Mouse (Mus musculus) brown adipose tissue, adult 24 weeks (tissue): ENCODE measurements around the gene Gpr87. TPM values are rescaled to one million over a fixed set of nuclear protein-coding genes. Genes with fewer than 3 reads are reported as not detected.

Source experiments
- H3K27ac ChIP-seq: fragments of 200-500 bp; replicated peaks from 2 replicates; pipeline ENCODE4 v1.5.1; 2012; ENCODE audit warnings: low read depth, mild to moderate bottlenecking, low read length
- H3K4me1 ChIP-seq: fragments of 200-500 bp; 2 replicates; pipeline ENCODE4 v1.6.1; 2012; ENCODE audit warnings: low read length, mixed read lengths; ENCODE audit not compliant: control insufficient read depth, insufficient read depth, insufficient read length
- H3K4me3 ChIP-seq: fragments of 200-500 bp; 2 replicates; pipeline ENCODE4 v1.5.1; 2012; ENCODE audit warnings: low read depth, mild to moderate bottlenecking, low read length, moderate library complexity; ENCODE audit not compliant: insufficient read depth
- polyA plus RNA-seq: library from polyadenylated mRNA; stranded (reverse); fragments of >200 nt; gene quantifications from 2 replicates; pipeline ENCODE4 v1.2.4, GENCODE M21; 2012; ENCODE audit not compliant: missing spikeins, insufficient read depth, insufficient read length

The Gpr87 gene
- polyA plus RNA-seq, 1 experiment = not detected

DNA sequence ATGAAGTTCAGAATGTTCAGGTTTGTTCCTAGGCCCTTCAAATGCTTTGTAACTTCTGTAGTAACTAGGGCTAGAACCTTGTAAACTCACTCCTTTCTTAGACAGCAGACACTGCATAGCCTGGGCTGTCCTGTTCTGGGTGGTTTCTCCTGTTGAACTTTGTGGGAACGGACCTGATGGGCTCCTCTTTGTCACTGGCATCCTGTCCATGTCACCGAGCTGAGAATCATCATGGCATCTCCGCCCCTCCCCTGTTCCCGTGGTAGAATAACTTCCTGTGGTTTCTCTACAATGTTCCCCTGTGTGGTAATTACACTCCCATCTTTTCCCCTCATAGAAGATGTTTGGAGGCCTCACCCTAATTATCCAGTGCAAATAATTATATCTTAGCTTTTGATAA, 11.0 kb upstream of the Gpr87 start:
- no peak overlapping the region for H3K4me3 ChIP-seq
- no peaks in the 10 kb centered on the region for H3K4me1 ChIP-seq
- no peak overlapping the region for H3K27ac ChIP-seq

DNA sequence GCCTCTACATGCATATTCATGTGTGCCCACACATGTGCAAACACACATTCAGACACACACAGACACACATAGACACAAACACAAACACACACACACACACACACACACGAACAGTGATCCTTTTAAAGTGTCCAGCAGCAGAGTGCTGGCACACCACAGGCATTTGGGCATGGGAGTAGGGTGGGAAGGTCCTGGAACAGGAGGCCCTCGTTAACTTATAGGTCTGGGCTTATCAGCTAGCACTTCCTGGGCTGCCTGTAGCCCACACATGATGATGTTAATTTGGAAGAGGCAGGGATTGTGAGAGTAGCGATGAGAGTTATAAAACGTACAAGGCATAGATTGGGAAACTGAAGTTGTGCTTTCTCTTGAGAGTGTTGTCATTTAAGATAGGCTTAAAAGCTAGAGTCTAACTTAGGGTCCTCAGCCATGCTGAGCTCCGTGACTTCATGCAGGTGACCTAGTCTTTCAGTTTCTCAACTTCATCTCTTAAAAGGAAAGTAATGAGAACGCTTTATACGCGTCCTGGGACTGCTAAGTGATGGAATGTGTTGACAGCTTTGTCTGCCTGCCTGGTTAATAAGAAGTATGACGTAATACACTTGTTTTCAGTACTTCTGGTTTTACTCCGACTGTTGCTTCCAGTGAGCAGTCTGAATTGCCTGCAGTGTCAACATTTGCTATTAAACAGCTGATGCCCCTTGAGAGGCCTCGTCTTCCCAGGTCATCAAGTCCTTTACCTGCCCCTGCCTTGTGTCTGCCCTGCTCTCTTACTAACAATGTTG, 10.0 kb upstream of the Gpr87 start:
- no peak overlapping the region for H3K27ac ChIP-seq
- H3K4me3 ChIP-seq = no peak overlapping the region
- H3K4me1 ChIP-seq = no peaks in the 10 kb centered on the region

DNA sequence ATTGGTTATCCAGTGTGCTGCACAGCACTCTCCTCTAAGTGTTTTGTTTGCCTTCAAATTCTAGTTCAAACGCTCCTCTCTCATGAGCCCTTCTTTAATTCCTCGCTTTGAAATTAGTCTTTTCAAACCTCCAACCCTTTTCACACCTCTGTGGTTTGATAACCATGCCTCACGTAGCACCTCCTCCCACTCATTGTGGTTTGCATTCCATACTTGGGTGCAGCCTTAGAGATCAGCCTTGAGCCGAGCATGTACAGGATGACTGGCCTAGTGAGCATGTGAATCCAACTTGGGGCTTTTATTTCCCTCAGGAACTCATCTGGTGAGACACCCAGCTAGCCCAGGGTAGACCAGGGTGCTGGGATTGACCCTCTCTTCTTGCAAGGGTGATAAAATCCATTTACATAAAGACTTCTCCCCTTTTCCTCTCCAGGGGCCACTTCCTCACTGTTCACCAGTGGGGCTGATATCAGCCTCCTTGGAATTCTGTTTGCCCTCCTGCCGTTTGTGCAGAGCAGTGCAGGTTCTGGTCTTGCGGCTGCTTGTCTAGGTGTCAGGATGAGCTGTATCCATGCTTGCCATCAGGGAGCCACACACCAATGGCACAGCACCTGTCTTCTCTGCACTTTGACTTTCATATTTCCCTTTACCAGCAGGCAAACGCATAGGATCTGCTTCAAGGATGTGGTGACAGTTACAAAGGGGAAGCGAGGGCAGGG, 9.1 kb upstream of the Gpr87 start:
- Histone ChIP-seq H3K4me3 (no peak overlapping the region), H3K27ac (no peak overlapping the region), H3K4me1 (no peaks in the 10 kb centered on the region)

DNA sequence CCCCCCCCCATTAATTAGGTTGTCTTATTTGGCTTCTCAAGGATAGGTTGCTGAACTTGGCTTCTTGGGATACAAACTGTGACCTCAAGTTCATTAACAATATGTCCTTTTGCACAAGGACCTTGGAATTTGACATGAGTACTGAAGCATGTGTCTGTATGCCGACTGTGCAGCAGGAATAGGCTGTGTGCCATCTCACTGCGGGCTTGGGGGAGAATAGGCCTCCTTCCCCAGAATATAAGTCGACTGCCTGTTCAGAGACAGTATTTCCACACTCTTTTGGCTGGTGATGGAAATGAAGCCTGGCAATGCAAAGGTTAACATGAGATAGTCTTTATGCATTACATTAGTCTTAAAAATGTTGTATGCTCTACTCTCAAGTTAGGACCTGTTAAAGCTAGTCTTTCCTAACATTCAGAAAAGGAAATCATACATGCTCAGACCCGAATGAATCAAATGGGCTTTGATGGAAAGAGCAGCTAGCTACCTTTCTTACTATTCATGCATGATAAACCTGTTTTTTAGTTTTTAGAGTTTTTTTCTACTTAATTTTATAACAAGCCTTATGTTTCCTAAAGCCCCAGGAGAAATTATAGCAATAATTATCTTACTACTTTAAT, 2.5 kb upstream of the Gpr87 start:
- Histone ChIP-seq H3K4me1 (no peaks in the 10 kb centered on the region), H3K4me3 (no peak overlapping the region), H3K27ac (no peak overlapping the region)

DNA sequence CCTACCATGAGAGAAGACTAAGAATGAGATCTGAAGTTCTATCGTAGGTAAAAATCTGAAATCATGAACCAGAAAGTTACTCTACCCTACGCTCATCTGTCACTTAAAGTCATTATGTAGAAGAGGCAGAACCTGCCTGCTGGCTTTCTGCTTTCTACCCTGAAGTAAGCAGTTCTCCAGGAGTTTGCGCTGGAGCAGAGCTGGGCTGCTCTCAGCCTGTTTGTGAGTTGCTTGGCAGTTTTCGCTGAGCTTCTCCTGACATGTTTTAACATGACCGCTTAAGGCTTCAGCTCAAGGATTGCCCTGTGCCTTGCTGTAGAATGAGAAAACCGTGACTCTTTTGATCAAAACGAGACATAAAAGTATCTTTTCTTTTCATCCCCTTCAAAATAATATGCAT, 805 bp downstream of the Gpr87 start:
- no peaks in the 10 kb centered on the region for H3K4me1 ChIP-seq
- no peak overlapping the region for H3K4me3 ChIP-seq
- H3K27ac ChIP-seq = no peak overlapping the region

DNA sequence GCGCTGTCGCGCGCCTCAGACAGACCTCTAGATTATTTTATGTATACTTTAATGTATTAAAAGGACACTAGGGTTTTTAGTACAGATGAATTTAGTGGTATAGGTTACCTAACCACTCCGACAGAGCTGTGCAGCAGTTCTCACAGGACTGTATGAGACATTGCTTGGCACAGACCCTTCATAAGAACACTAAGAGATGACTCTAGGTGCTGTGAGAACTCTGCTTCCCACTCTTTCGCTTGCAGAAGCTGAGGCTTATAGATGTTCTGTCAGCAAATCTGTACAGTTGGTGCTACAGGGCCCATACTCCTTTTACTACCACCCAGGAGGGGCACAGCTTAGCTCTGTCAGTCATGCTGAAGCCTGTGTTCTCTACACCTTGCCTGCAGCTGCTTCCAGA, 3.2 kb downstream of the Gpr87 start:
- Histone ChIP-seq H3K4me1 (no peaks in the 10 kb centered on the region), H3K4me3 (no peak overlapping the region), H3K27ac (no peak overlapping the region)

DNA sequence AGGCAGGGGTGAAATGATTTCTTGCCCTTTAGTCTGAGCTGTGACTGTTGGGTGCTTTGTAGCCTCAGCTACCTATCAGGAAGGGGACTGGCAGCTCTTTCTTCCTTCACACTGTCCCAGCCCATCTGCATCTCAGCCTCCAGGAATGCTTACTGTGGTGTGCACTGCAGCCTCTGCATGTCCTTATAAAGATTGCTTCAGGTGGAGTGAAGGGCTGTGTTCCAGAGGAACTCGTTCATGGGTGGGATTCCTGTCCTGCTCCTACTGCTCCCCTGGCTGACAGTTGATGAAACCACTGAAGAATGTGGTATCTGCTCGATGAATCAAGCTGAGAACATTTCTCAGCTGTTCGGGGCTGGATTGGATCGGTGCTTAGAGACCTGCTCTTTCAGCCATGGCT, 7.6 kb downstream of the Gpr87 start:
- Histone ChIP-seq H3K4me3 (no peak overlapping the region), H3K27ac (no peak overlapping the region), H3K4me1 (no peaks in the 10 kb centered on the region)

DNA sequence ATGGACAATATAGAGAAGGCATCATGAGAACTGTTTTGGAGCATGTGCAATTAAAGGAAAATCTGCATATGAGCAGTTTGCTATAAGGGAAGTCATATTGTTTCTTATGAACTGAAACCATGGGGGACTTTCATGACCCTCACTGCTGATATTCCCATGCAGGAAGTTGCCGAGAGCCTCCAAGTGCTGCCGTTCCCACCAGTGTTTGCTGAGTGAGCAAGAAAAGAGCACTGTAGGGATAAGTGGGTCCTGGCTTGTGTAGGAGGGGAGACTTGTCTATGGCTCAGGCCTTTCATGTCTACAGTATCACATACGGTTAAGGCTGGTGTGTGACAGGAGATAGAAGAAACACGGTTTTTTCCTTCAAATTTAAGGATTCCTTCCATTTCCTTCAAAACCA, 9.2 kb downstream of the Gpr87 start:
- no peaks in the 10 kb centered on the region for H3K4me1 ChIP-seq
- no peak overlapping the region for H3K27ac ChIP-seq
- no peak overlapping the region for H3K4me3 ChIP-seq

DNA sequence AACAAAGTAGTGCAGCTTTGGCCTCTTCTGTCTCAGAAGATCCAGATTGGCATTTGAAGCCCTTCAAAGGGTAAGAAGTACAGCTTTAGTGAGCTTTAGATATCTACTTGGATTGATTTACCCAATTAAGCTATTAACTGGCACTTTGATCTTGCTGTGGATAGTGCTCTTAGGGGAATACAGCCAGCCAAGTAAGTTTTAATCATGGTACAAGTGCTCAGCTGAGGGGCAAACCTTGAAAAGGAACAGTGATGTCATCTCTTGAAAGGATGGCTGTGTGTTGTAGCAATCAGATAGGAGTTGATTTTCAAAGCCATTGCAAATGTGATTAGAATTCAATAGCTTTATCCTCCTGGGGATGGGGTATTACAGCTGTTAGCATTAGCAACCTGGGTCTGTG, 12.8 kb downstream of the Gpr87 start:
- no peaks in the 10 kb centered on the region for H3K4me1 ChIP-seq
- H3K27ac ChIP-seq = no peak overlapping the region
- no peak overlapping the region for H3K4me3 ChIP-seq

DNA sequence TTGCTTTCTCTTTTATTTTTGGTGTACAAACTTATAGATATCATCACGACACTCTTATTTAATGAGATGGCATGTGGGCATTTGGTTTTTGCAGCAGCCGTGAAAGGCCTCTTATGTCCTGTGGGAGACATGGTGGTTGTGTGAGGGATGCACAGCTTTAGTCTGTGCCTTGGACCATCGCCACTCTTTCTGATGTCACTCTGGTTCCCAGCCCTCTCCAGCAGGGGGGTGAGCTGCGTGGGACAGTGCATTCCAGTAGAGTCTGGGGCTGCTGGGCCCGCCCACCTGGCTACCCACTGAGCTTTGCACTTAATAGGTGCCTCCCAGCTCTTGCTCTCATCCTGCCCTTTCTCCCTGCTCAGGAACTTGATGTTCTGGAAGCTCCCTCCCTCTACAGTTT, 13.8 kb downstream of the Gpr87 start:
- Histone ChIP-seq H3K4me1 (no peaks in the 10 kb centered on the region), H3K4me3 (no peak overlapping the region), H3K27ac (no peak overlapping the region)

DNA sequence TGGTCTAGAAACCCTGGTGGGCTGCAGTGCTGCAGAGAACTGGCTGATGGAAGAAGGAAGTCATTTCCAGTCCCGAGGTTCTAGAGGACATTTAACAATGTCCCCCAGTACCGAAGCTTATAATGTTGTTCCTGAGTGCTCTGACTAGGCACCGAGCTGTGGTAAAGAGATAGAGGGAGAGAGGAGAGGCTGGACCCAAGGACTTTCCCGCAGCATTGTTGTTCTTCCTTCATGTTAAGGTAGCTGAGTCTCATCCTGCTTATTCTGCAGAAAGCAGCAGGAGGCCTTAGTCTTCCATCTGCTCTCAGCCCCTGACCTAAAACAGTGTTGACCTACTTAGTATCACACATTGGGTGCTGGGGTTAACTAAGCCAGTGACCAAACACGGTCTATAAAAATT, 18.0 kb downstream of the Gpr87 start:
- no peak overlapping the region for H3K4me3 ChIP-seq
- no peak overlapping the region for H3K27ac ChIP-seq
- no peaks in the 10 kb centered on the region for H3K4me1 ChIP-seq

DNA sequence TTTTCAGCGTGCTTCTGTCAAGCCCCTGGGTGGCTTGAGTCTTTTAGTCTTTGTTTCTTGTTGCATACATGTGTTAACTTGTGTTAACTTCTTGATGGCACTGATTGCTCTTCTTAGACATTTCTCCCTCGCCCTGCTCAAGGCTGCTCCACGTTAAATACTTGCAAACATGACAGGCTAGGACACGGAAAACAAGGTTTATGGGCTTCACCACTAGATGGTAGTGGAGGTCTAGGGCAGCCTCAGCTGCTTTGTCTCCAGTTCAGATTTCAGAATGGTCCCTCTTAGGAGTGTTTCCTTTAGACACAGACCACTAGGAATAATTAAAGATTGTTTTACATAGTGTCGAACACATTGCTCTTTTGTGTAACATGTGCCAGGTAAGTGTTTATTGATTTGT, 19.7 kb downstream of the Gpr87 start:
- Histone ChIP-seq H3K4me1 (no peaks in the 10 kb centered on the region), H3K4me3 (no peak overlapping the region)

DNA sequence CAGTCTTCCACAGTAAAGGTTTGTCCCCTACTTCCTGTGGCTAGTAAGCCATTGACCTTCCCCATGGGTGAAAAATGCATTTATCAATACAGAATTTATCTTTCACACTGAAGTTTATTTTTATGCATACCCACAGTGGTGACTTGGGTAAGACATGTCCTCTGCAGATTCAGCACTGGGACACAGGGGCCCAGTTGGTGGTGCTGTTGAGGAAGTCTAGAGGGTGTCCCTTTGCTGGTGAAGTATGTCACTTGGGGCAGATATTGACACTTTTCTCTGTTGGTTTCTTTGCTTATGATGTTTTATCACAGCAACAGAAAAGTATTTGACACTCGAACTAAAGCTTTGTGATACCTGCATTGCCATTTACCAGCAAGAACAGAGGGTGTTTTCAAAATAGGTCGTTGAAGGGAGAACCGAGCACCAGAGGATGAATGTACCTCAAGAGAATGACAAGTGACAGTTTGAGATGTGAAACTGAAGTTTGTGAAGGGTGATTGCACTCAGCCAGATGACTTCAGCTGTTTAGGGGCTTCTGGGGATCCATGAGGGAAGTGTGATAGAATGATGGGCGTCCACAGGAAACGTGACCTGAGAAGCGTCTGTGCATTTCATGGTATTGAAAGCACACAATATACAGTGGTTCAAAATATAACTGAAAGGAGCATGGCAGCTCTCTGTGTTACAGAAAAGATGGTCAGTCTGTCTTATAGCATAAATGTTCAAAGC, 20.3 kb downstream of the Gpr87 start:
- H3K27ac ChIP-seq = no peak overlapping the region
- no peaks in the 10 kb centered on the region for H3K4me1 ChIP-seq
- H3K4me3 ChIP-seq = no peak overlapping the region

More for the DNA sequence above, 19.7 kb downstream of the Gpr87 start:
- no peak overlapping the region for H3K27ac ChIP-seq

DNA sequence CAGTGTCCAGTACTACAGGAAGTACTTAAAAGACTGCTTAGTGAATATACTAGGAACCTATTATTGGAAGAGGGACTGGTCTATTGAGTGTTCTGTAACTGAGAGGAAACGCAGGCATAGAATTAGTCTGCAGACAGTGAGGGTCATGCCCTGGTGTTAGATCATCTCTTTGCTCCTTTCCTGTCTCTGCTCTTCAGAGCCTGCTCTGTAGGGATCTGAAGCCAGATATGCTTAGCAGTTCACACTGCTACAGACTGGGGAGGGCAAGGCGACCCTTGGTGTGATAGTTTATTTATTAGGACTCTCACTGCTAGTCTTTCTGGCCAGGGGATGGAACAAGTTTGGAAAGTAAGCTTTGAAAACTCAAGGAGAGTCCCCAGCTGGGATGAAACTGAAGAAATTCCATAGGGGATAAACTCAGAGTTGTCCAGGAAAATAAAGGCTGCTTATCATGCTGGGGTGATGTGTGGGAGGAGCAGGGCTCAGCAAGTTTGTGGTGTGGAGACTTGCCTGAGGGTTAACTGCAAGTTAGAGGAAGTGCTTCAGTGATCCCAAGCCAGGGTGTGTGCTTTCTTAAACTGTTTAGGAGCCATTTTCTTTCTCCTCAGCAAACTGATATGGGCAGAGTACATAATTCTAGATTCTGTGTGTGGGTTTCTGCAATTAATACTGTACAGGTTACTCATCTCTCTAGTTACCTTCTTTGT, 24.8 kb downstream of the Gpr87 start:
- H3K4me1 ChIP-seq = no peaks in the 10 kb centered on the region
- no peak overlapping the region for H3K4me3 ChIP-seq
- H3K27ac ChIP-seq = no peak overlapping the region

DNA sequence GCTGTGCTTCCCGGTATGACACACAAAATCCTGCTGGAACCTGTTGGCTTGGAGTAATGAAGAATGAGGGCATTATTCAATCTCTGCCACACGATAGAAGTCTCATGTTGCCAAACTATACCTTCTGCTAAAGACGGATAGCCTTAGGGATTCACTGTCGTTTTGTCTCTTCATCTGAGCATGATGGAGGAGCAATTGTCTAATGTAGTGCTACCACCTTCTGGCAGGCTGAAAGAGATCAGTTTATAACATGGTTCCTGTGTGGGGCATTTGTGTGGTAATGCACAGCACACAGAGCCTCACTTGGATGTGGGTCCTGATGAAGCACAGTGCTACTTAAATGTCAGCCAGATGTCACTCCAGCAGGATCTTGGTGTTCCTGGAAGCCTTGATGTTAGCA, 25.7 kb downstream of the Gpr87 start:
- Histone ChIP-seq H3K4me1 (no peaks in the 10 kb centered on the region), H3K27ac (no peak overlapping the region), H3K4me3 (no peak overlapping the region)
